Mouse (Mus musculus) small intestine, adult 2 months (tissue): ENCODE data around the gene Fxyd2.

Experiments used
- CTCF ChIP-seq: fragments of 200-500 bp; IDR thresholded peaks from 2 replicates; pipeline ENCODE4 v1.5.1; 2012; ENCODE audit warnings: low read depth, mild to moderate bottlenecking, control low read depth, inconsistent platforms, low read length, moderate library complexity, mixed read lengths; ENCODE audit not compliant: insufficient replicate concordance, insufficient read length; ENCODE audit errors: extremely low read depth
- POLR2A ChIP-seq: fragments of 200-500 bp; IDR thresholded peaks from 2 replicates; pipeline ENCODE4 v1.6.1; 2012; ENCODE audit warnings: low read depth, mild to moderate bottlenecking, control low read depth, inconsistent platforms, low read length, moderate library complexity

DNA sequence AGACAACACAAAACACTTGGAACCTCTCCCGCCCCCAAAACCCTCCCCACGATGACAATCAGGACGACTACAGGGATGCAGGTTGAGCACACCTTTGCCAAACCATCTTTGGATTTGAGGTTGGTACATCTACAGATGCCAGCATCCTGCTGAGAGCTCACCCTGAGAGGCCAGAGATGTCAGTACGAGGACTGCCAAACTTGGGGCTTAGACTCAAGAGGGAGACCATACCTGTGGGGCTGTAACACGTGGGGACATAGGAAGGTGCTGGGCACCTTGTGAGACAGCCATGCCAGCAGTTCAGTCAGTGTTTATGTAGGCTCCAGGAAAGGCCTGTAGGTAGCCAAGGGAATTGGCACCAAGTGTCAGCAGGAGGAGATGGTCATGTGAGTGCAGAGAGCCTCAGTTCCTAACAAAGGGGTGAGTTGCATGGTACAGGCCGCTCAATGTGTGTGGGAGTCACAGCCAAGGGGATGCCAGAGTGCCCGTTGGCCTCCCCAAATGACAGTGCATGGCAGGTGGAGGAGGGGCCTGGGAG is 23.4 kb downstream of the Fxyd2 start:
- TF ChIP-seq CTCF = no peak
- no peak for TF ChIP-seq POLR2A
